Mouse (Mus musculus) left cerebral cortex, postnatal 10 days (tissue): ENCODE measurements around the gene Tial1. TPM values are rescaled to one million over a fixed set of nuclear protein-coding genes. Genes with fewer than 3 reads are reported as not detected.

Experiments used
- microRNA-seq: library from miRNA; unstranded; fragments of <30 nt; microRNA quantifications from one replicate; pipeline ENCODE4 v1.2.0, GENCODE M21; 2022
- total RNA-seq, 2 experiments: library from RNA; stranded (reverse); gene quantifications; 2 replicates each; pipeline ENCODE4 v1.2.3; 2021

Gene Tial1
- total RNA-seq, 2 experiments from 2014 or later: 104 to 106 TPM

Small RNA genes within 50 kb of the gene (microRNA-seq; reads per million reads assigned to microRNA genes)
- gene Gm24365: not detected

Other genes starting within 250 kb of the Tial1 start
- gene Armc5, start 224.4 kb downstream of the Tial1 start, total RNA-seq: 10 to 100 TPM; 10.8 to 11.5 TPM
- 1 to 10 TPM; 3.8 to 4.1 TPM for gene 9130023H24Rik, start 223.7 kb downstream of the Tial1 start, total RNA-seq
- gene Tgfb1i1, start 214.9 kb downstream of the Tial1 start, total RNA-seq: 10 to 100 TPM; 33.0 to 35.9 TPM
- not detected for gene Slc5a2, start 196.1 kb downstream of the Tial1 start, total RNA-seq
- gene BC017158, start 163.5 kb downstream of the Tial1 start, total RNA-seq: 10 to 100 TPM; 25.1 to 25.4 TPM
- gene Rgs10, start 43.0 kb downstream of the Tial1 start, total RNA-seq: 10 to 100 TPM; 46.4 to 50.8 TPM
- 1 to 10 TPM; 4.6 to 4.9 TPM for gene Bag3, start 61.9 kb upstream of the Tial1 start, total RNA-seq
- gene Inpp5f, start 149.6 kb upstream of the Tial1 start, total RNA-seq: 100 to 1,000 TPM; 267 to 278 TPM